Mouse (Mus musculus): ENCODE measurements around the gene Braf. TPM values are rescaled to one million over a fixed set of nuclear protein-coding genes. Genes with fewer than 3 reads are reported as not detected.
A peak's percentile ranks its signal among the peaks of the same experiment; 100 is the strongest.

The Braf gene
- total and polyA plus RNA-seq, 3 experiments, result 7.2 to 16.9 (median 15.0) TPM

GRCm38 (mm10) chr6:39680524-39680923, 44.7 kb downstream of the Braf start:
- H3K27me3 ChIP-seq (ENCODE audit: control insufficient read depth, insufficient read depth, low read length), result no peaks in the 10 kb centered on the region
- no peaks in the 10 kb centered on the region; the same call in 1 of the 2 replicates for H3K4me1 ChIP-seq (ENCODE audit: control insufficient read depth, insufficient read depth, low read length)
- H3K27ac ChIP-seq, result no peak overlapping the region
- intact Hi-C loops (cut with DNase I), result no loop called here
- WGBS, result 21% methylated on average over 4 of the region's 4 CpGs
- no peak for TF ChIP-seq EP300 (IDR thresholded peaks at IDR 0.05; ENCODE audit: insufficient read depth, low read depth, low read length)
- no peak for TF ChIP-seq CTCF (IDR thresholded peaks at IDR 0.05)
- no peak for TF ChIP-seq POLR2A (IDR thresholded peaks at IDR 0.05; ENCODE audit: insufficient read depth, low read depth, low read length)
- no peak for DNase-seq
- H3K36me3 ChIP-seq (ENCODE audit: control insufficient read depth, insufficient read depth, low read length), result no peaks in the 10 kb centered on the region
- H3K4me3 ChIP-seq, result no peak overlapping the region
- H3K79me2 ChIP-seq (replicated peaks; ENCODE audit: control insufficient read depth, insufficient read depth, low read length), result no peaks in the 10 kb centered on the region; the same call in 1 of the 2 replicates
- H3K9ac ChIP-seq (ENCODE audit: low read depth, low read length), result no peak overlapping the region

GRCm38 (mm10) chr6:39678241-39678640, 47.0 kb downstream of the Braf start:
- H3K9ac ChIP-seq (ENCODE audit: low read depth, low read length), result no peak overlapping the region
- no peak for TF ChIP-seq EP300 (IDR thresholded peaks at IDR 0.05; ENCODE audit: insufficient read depth, low read depth, low read length)
- no peak for TF ChIP-seq CTCF (IDR thresholded peaks at IDR 0.05)
- no peak for TF ChIP-seq POLR2A (IDR thresholded peaks at IDR 0.05; ENCODE audit: insufficient read depth, low read depth, low read length)
- no peak overlapping the region for H3K27ac ChIP-seq
- H3K4me1 ChIP-seq (ENCODE audit: control insufficient read depth, insufficient read depth, low read length), result no peaks in the 10 kb centered on the region; the same call in 1 of the 2 replicates
- intact Hi-C loops (cut with DNase I), result loop anchor here (5.0 kb wide), 2 partner anchors 44 to 104 kb away; no protein-coding TSS in a partner anchor
- DNase-seq, result no peak
- no peaks in the 10 kb centered on the region for H3K27me3 ChIP-seq (ENCODE audit: control insufficient read depth, insufficient read depth, low read length)
- H3K36me3 ChIP-seq (ENCODE audit: control insufficient read depth, insufficient read depth, low read length), result no peaks in the 10 kb centered on the region
- 100% methylated on average over 1 of the region's 1 CpGs for WGBS
- H3K79me2 ChIP-seq (replicated peaks; ENCODE audit: control insufficient read depth, insufficient read depth, low read length), result no peaks in the 10 kb centered on the region; the same call in 1 of the 2 replicates
- H3K4me3 ChIP-seq, result no peak overlapping the region

DNA sequence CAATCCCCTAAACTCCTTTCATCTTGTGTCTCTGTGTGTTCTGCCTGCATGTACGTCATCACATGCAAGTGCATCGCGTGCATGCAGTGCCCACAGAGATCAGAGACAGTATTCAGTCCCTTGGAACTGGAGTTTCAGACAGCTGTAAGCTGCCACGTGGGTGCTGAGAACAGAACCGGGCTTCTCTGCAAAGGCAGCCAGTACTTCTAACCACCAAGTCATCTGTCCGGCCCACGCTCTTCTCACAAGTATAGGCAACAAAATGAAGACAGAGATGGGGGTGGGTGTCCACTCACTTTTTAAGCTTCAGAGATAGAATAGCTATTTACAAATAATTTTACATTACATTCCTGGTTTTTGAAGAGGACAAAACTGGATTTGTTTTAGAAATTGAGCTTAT, 50.2 kb downstream of the Braf start:
- Histone ChIP-seq H3K79me2 (replicated peaks; ENCODE audit: control insufficient read depth, insufficient read depth, low read length) (no peaks in the 10 kb centered on the region; the same call in 1 of the 2 replicates), H3K36me3 (ENCODE audit: control insufficient read depth, insufficient read depth, low read length) (no peaks in the 10 kb centered on the region), H3K27me3 (ENCODE audit: control insufficient read depth, insufficient read depth, low read length) (no peaks in the 10 kb centered on the region), H3K4me1 (ENCODE audit: control insufficient read depth, insufficient read depth, low read length) (no peaks in the 10 kb centered on the region), H3K9ac (ENCODE audit: low read depth, low read length) (no peak overlapping the region), H3K4me3 (no peak overlapping the region), H3K27ac (no peak overlapping the region)
- no peak for DNase-seq
- intact Hi-C loops (cut with DNase I), result loop anchor here (5.0 kb wide), 2 partner anchors 47 to 107 kb away; no protein-coding TSS in a partner anchor
- 86% methylated on average over 7 of the region's 7 CpGs for WGBS
- TF ChIP-seq POLR2A (IDR thresholded peaks at IDR 0.05; ENCODE audit: insufficient read depth, low read depth, low read length), result no peak

DNA sequence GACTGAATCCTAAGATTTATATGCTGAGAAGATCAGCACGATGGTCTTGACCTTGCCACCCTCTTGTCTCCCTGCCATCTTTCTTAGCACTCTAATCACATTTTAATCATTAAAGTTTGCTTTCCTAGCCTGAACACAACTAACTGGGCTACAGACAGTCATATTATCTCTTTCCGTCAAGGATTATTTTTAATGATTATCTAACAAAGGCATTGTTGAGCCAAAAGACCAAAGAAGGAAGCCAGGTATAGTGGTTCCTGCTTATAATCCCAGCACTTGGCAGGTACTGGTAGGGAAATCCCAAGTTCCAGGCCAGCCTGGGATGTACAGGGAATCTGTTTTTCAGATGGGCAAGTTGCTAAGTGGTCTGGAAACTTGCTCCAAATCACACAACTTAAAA, 114.0 kb downstream of the Braf start:
- DNase-seq, result no peak
- Histone ChIP-seq H3K36me3 (ENCODE audit: control insufficient read depth, insufficient read depth, low read length) (0 out of 2 replicates have a peak, but pooled peaks cover 3% of the 10 kb centered on the region), H3K9ac (ENCODE audit: low read depth, low read length) (no peak overlapping the region), H3K4me1 (ENCODE audit: control insufficient read depth, insufficient read depth, low read length) (no peaks in the 10 kb centered on the region), H3K27ac (no peak overlapping the region), H3K79me2 (replicated peaks; ENCODE audit: control insufficient read depth, insufficient read depth, low read length) (no peaks in the 10 kb centered on the region), H3K4me3 (no peak overlapping the region), H3K27me3 (ENCODE audit: control insufficient read depth, insufficient read depth, low read length) (no peaks in the 10 kb centered on the region)
- TF ChIP-seq EP300 (IDR thresholded peaks at IDR 0.05; ENCODE audit: insufficient read depth, low read depth, low read length) (no peak), POLR2A (IDR thresholded peaks at IDR 0.05; ENCODE audit: insufficient read depth, low read depth, low read length) (no peak), CTCF (IDR thresholded peaks at IDR 0.05) (no peak)
- WGBS, result 81% methylated on average over 2 of the region's 2 CpGs
- intact Hi-C loops (cut with DNase I), result loop anchor here (5.0 kb wide), 1 partner anchor 171 kb away; no protein-coding TSS in a partner anchor

- H3K36me3 ChIP-seq (ENCODE audit: control insufficient read depth, insufficient read depth, low read length), result peaks cover 8% of the 10 kb centered on the region; the same call in 1 of the 2 replicates
- intact Hi-C loops (cut with DNase I), result loop anchor here (5.0 kb wide), 1 partner anchor 172 kb away; no protein-coding TSS in a partner anchor
- 70% methylated on average over 2 of the region's 2 CpGs for WGBS
- H3K79me2 ChIP-seq (replicated peaks; ENCODE audit: control insufficient read depth, insufficient read depth, low read length), result no peaks in the 10 kb centered on the region
- no peak for TF ChIP-seq POLR2A (IDR thresholded peaks at IDR 0.05; ENCODE audit: insufficient read depth, low read depth, low read length)
- TF ChIP-seq CTCF (IDR thresholded peaks at IDR 0.05), result peak; percentile 46
- no peaks in the 10 kb centered on the region for H3K27me3 ChIP-seq (ENCODE audit: control insufficient read depth, insufficient read depth, low read length)
- peaks cover 2% of the 10 kb centered on the region for H3K4me1 ChIP-seq (ENCODE audit: control insufficient read depth, insufficient read depth, low read length)
- H3K4me3 ChIP-seq, result no peak overlapping the region
- no peak for DNase-seq
- no peak overlapping the region for H3K9ac ChIP-seq (ENCODE audit: low read depth, low read length)
- H3K27ac ChIP-seq, result no peak overlapping the region
These were observed 115.1 kb downstream of the Braf start for GRCm38 (mm10) chr6:39610207-39610606.

GRCm38 (mm10) chr6:39607365-39607764, 117.9 kb downstream of the Braf start:
- Histone ChIP-seq H3K4me3 (no peak overlapping the region), H3K79me2 (replicated peaks; ENCODE audit: control insufficient read depth, insufficient read depth, low read length) (no peaks in the 10 kb centered on the region), H3K9ac (ENCODE audit: low read depth, low read length) (no peak overlapping the region), H3K36me3 (ENCODE audit: control insufficient read depth, insufficient read depth, low read length) (peaks cover 12% of the 10 kb centered on the region), H3K4me1 (ENCODE audit: control insufficient read depth, insufficient read depth, low read length) (peaks cover 3% of the 10 kb centered on the region), H3K27ac (no peak overlapping the region), H3K27me3 (ENCODE audit: control insufficient read depth, insufficient read depth, low read length) (no peaks in the 10 kb centered on the region)
- intact Hi-C loops (cut with DNase I), result no loop called here
- DNase-seq, result no peak
- WGBS, result 47% methylated on average over 5 of the region's 5 CpGs
- TF ChIP-seq EP300 (IDR thresholded peaks at IDR 0.05; ENCODE audit: insufficient read depth, low read depth, low read length), result no peak
- no peak for TF ChIP-seq POLR2A (IDR thresholded peaks at IDR 0.05; ENCODE audit: insufficient read depth, low read depth, low read length)

All from heart, adult 2 months (tissue).